Mouse (Mus musculus): ENCODE results near the gene Amotl1. TPM values are rescaled to one million over a fixed set of nuclear protein-coding genes. Genes with fewer than 3 reads are reported as not detected.

The Amotl1 gene
- polyA plus RNA-seq, 1 experiment from 2014 or later = 28.6 TPM

- no peak overlapping the region for H3K4me3 ChIP-seq (ENCODE audit: low read depth, low read length)
- DNase-seq (ENCODE audit: low spot score) (no peak), ATAC-seq (replicated peaks; ENCODE audit: insufficient number of reproducible peaks, low FRiP score, low TSS enrichment, low read depth) (no peak)
- H3K4me1 ChIP-seq (ENCODE audit: control insufficient read depth, insufficient read depth, low read length) = no peaks in the 10 kb centered on the region
- no peak overlapping the region for H3K4me2 ChIP-seq (ENCODE audit: low read depth, low read length)
- 83% methylated on average over 7 of the region's 7 CpGs for WGBS
- H3K27ac ChIP-seq (replicated peaks; ENCODE audit: low read depth, low read length) = no peak overlapping the region
- H3K9ac ChIP-seq (replicated peaks; ENCODE audit: low read length) = no peak overlapping the region
- no peaks in the 10 kb centered on the region for H3K9me3 ChIP-seq (replicated peaks; ENCODE audit: control insufficient read depth, low read length)
- H3K27me3 ChIP-seq (ENCODE audit: control insufficient read depth, insufficient read depth, low read length) = no peaks in the 10 kb centered on the region
- H3K36me3 ChIP-seq (replicated peaks; ENCODE audit: control insufficient read depth, insufficient read depth, low read depth, low read length) = peaks cover 3% of the 10 kb centered on the region
These were observed 48.0 kb downstream of the Amotl1 start for GRCm38 (mm10) chr9:14596858-14597257.

GRCm38 (mm10) chr9:14596427-14596826 is 48.4 kb downstream of the Amotl1 start:
- peaks cover 3% of the 10 kb centered on the region for H3K36me3 ChIP-seq (replicated peaks; ENCODE audit: control insufficient read depth, insufficient read depth, low read depth, low read length)
- no peaks in the 10 kb centered on the region for H3K9me3 ChIP-seq (replicated peaks; ENCODE audit: control insufficient read depth, low read length)
- DNase-seq (ENCODE audit: low spot score) = no peak
- no peak overlapping the region for H3K4me3 ChIP-seq (ENCODE audit: low read depth, low read length)
- no peak overlapping the region for H3K9ac ChIP-seq (replicated peaks; ENCODE audit: low read length)
- no peaks in the 10 kb centered on the region for H3K27me3 ChIP-seq (ENCODE audit: control insufficient read depth, insufficient read depth, low read length)
- no peak overlapping the region for H3K27ac ChIP-seq (replicated peaks; ENCODE audit: low read depth, low read length)
- H3K4me1 ChIP-seq (ENCODE audit: control insufficient read depth, insufficient read depth, low read length) = no peaks in the 10 kb centered on the region
- 84% methylated on average over 5 of the region's 5 CpGs for WGBS
- H3K4me2 ChIP-seq (ENCODE audit: low read depth, low read length) = no peak overlapping the region
- no peak for ATAC-seq (replicated peaks; ENCODE audit: insufficient number of reproducible peaks, low FRiP score, low TSS enrichment, low read depth)

GRCm38 (mm10) chr9:14595893-14596292 is 49.0 kb downstream of the Amotl1 start:
- DNase-seq (ENCODE audit: low spot score) = no peak
- Histone ChIP-seq H3K36me3 (replicated peaks; ENCODE audit: control insufficient read depth, insufficient read depth, low read depth, low read length) (peaks cover 3% of the 10 kb centered on the region), H3K4me1 (ENCODE audit: control insufficient read depth, insufficient read depth, low read length) (no peaks in the 10 kb centered on the region), H3K27ac (replicated peaks; ENCODE audit: low read depth, low read length) (no peak overlapping the region), H3K4me2 (ENCODE audit: low read depth, low read length) (no peak overlapping the region), H3K9ac (replicated peaks; ENCODE audit: low read length) (no peak overlapping the region), H3K9me3 (replicated peaks; ENCODE audit: control insufficient read depth, low read length) (no peaks in the 10 kb centered on the region), H3K27me3 (ENCODE audit: control insufficient read depth, insufficient read depth, low read length) (no peaks in the 10 kb centered on the region), H3K4me3 (ENCODE audit: low read depth, low read length) (no peak overlapping the region)
- no peak for ATAC-seq (replicated peaks; ENCODE audit: insufficient number of reproducible peaks, low FRiP score, low TSS enrichment, low read depth)
- WGBS = 95% methylated on average over 3 of the region's 3 CpGs

- Histone ChIP-seq H3K27ac (replicated peaks; ENCODE audit: low read depth, low read length) (no peak overlapping the region), H3K4me2 (ENCODE audit: low read depth, low read length) (no peak overlapping the region), H3K9ac (replicated peaks; ENCODE audit: low read length) (no peak overlapping the region), H3K9me3 (replicated peaks; ENCODE audit: control insufficient read depth, low read length) (no peaks in the 10 kb centered on the region), H3K36me3 (replicated peaks; ENCODE audit: control insufficient read depth, insufficient read depth, low read depth, low read length) (peaks cover 3% of the 10 kb centered on the region), H3K4me3 (ENCODE audit: low read depth, low read length) (no peak overlapping the region), H3K27me3 (ENCODE audit: control insufficient read depth, insufficient read depth, low read length) (no peaks in the 10 kb centered on the region), H3K4me1 (ENCODE audit: control insufficient read depth, insufficient read depth, low read length) (no peaks in the 10 kb centered on the region; the same call in 1 of the 2 replicates)
- 94% methylated on average over 4 of the region's 4 CpGs for WGBS
- DNase-seq (ENCODE audit: low spot score) (no peak), ATAC-seq (replicated peaks; ENCODE audit: insufficient number of reproducible peaks, low FRiP score, low TSS enrichment, low read depth) (no peak)
These were observed 51.0 kb downstream of the Amotl1 start for GRCm38 (mm10) chr9:14593880-14594279.

GRCm38 (mm10) chr9:14590666-14591065 is 54.2 kb downstream of the Amotl1 start:
- no peak overlapping the region for H3K27ac ChIP-seq (replicated peaks; ENCODE audit: low read depth, low read length)
- H3K9ac ChIP-seq (replicated peaks; ENCODE audit: low read length) = no peak overlapping the region
- H3K4me2 ChIP-seq (ENCODE audit: low read depth, low read length) = no peak overlapping the region
- ATAC-seq (replicated peaks; ENCODE audit: insufficient number of reproducible peaks, low FRiP score, low TSS enrichment, low read depth) (no peak), DNase-seq (ENCODE audit: low spot score) (no peak)
- H3K4me1 ChIP-seq (ENCODE audit: control insufficient read depth, insufficient read depth, low read length) = no peaks in the 10 kb centered on the region; the same call in 1 of the 2 replicates
- 86% methylated on average over 7 of the region's 7 CpGs for WGBS
- H3K4me3 ChIP-seq (ENCODE audit: low read depth, low read length) = no peak overlapping the region
- H3K36me3 ChIP-seq (replicated peaks; ENCODE audit: control insufficient read depth, insufficient read depth, low read depth, low read length) = peaks cover 3% of the 10 kb centered on the region
- H3K27me3 ChIP-seq (ENCODE audit: control insufficient read depth, insufficient read depth, low read length) = no peaks in the 10 kb centered on the region
- no peaks in the 10 kb centered on the region for H3K9me3 ChIP-seq (replicated peaks; ENCODE audit: control insufficient read depth, low read length)

- H3K27me3 ChIP-seq (ENCODE audit: control insufficient read depth, insufficient read depth, low read length) = no peaks in the 10 kb centered on the region
- H3K36me3 ChIP-seq (replicated peaks; ENCODE audit: control insufficient read depth, insufficient read depth, low read depth, low read length) = no peaks in the 10 kb centered on the region; the same call in none of the 2 replicates
- H3K9ac ChIP-seq (replicated peaks; ENCODE audit: low read length) = no peak overlapping the region
- WGBS = 75% methylated on average over 4 of the region's 4 CpGs
- no peak overlapping the region for H3K4me2 ChIP-seq (ENCODE audit: low read depth, low read length)
- H3K4me3 ChIP-seq (ENCODE audit: low read depth, low read length) = no peak overlapping the region
- H3K9me3 ChIP-seq (replicated peaks; ENCODE audit: control insufficient read depth, low read length) = no peaks in the 10 kb centered on the region
- no peak for DNase-seq (ENCODE audit: low spot score)
- H3K4me1 ChIP-seq (ENCODE audit: control insufficient read depth, insufficient read depth, low read length) = no peaks in the 10 kb centered on the region; the same call in 1 of the 2 replicates
- no peak overlapping the region for H3K27ac ChIP-seq (replicated peaks; ENCODE audit: low read depth, low read length)
- no peak for ATAC-seq (replicated peaks; ENCODE audit: insufficient number of reproducible peaks, low FRiP score, low TSS enrichment, low read depth)
These were observed 56.2 kb downstream of the Amotl1 start for GRCm38 (mm10) chr9:14588690-14589089.

GRCm38 (mm10) chr9:14585702-14586101 is 59.2 kb downstream of the Amotl1 start:
- DNase-seq (ENCODE audit: low spot score) = peak; percentile 66
- Histone ChIP-seq H3K36me3 (replicated peaks; ENCODE audit: control insufficient read depth, insufficient read depth, low read depth, low read length) (no peaks in the 10 kb centered on the region; the same call in 1 of the 2 replicates), H3K27me3 (ENCODE audit: control insufficient read depth, insufficient read depth, low read length) (no peaks in the 10 kb centered on the region), H3K27ac (replicated peaks; ENCODE audit: low read depth, low read length) (no peak overlapping the region), H3K4me1 (ENCODE audit: control insufficient read depth, insufficient read depth, low read length) (no peaks in the 10 kb centered on the region; the same call in 1 of the 2 replicates), H3K9ac (replicated peaks; ENCODE audit: low read length) (no peak overlapping the region), H3K4me2 (ENCODE audit: low read depth, low read length) (no peak overlapping the region), H3K9me3 (replicated peaks; ENCODE audit: control insufficient read depth, low read length) (no peaks in the 10 kb centered on the region), H3K4me3 (ENCODE audit: low read depth, low read length) (no peak overlapping the region)
- ATAC-seq (replicated peaks; ENCODE audit: insufficient number of reproducible peaks, low FRiP score, low TSS enrichment, low read depth) = no peak
- 11% methylated on average over 1 of the region's 1 CpGs for WGBS

GRCm38 (mm10) chr9:14578960-14579359 is 65.9 kb downstream of the Amotl1 start:
- Histone ChIP-seq H3K27ac (replicated peaks; ENCODE audit: low read depth, low read length) (no peak overlapping the region), H3K4me3 (ENCODE audit: low read depth, low read length) (no peak overlapping the region), H3K27me3 (ENCODE audit: control insufficient read depth, insufficient read depth, low read length) (no peaks in the 10 kb centered on the region), H3K9ac (replicated peaks; ENCODE audit: low read length) (no peak overlapping the region), H3K9me3 (replicated peaks; ENCODE audit: control insufficient read depth, low read length) (no peaks in the 10 kb centered on the region), H3K4me1 (ENCODE audit: control insufficient read depth, insufficient read depth, low read length) (no peaks in the 10 kb centered on the region), H3K36me3 (replicated peaks; ENCODE audit: control insufficient read depth, insufficient read depth, low read depth, low read length) (no peaks in the 10 kb centered on the region; the same call in 1 of the 2 replicates), H3K4me2 (ENCODE audit: low read depth, low read length) (no peak overlapping the region)
- ATAC-seq (replicated peaks; ENCODE audit: insufficient number of reproducible peaks, low FRiP score, low TSS enrichment, low read depth) = no peak
- 92% methylated on average over 4 of the region's 4 CpGs for WGBS
- DNase-seq (ENCODE audit: low spot score) = no peak

Data from embryonic facial prominence, embryonic 11.5 days (tissue).